Mouse (Mus musculus) urinary bladder, postnatal 25 days (tissue): ENCODE data around the gene Ubn2.
"Not testable (repeated sequence)": the region's sequence is repeated elsewhere in the genome, so short reads cannot be mapped to it uniquely, and the experiment has no call there.

Experiments
- DNase-seq: peaks from one replicate; pipeline ENCODE4 v3.0.0; 2022; ENCODE audit warnings: low spot score

The Ubn2 gene

DNA sequence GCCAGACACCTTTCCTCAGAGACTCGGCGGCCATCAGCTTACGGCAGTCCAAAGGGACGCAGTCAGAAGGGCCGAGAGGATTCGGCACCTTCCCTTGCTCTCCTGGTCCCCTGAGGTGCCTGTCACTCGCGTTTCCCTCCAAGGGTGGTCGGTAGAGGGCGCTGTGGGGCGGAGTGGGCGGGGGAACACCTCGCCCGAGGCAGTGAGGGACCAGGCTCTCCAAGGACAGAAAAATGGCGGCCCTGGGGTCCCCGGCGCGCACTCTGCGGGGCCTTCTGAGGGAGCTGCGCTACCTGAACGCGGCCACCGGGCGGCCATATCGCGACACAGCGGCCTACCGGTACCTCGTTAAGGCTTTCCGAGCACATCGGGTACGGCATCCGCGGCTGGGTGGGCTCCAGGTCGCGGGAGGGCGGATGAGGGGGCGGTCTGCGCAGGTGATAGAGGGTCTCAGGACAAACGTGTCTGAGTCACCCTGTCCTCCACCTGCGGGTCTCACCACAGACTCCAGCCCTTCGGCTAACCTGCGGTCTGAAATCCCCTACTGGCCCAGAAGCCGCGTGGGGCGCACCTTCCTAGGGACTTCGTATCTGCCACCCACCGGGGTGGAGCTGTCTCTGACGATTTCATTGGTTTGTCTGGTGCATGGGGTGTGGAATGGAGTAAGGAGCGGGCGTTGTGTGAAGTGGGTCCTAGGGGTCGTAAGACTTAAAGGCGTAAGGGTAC lies 101.1 kb downstream of the Ubn2 start:
- DNase-seq: peak; percentile 100

DNA sequence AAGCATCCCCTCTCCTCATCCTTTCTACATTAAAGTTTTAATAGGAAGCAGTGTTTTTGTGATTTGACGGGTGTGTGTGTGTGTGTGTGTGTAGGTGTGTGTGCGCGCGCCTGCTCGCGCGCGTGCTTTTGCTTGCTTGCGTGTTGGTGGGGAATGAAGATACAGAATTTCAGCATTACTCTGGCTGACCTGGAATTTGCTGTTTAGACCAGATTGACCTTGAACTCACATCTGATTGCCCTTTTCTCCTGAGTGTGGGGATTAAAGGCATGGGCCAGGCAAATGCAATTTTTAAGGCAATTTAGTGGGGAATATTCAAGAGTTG lies 101.6 kb downstream of the Ubn2 start:
- no peak for DNase-seq

DNA sequence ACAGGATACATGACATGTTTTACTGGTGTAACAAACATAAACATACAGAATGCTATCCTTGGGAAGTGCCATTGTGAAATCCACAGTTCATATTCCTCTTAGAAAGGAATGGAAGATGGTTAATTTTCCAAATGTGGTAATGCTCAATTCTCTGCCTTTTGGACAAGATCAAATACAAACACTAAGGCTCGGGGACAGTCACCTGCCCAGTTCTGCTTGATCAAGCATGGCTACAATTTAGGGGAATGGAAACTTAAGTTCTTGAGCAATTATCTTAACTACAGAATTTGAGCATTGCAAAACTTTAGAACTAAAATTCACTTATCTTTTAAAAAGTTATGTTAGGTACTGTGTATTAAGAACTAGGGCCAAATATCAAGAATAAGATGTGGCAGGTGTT lies 102.0 kb downstream of the Ubn2 start:
- no peak for DNase-seq

DNA sequence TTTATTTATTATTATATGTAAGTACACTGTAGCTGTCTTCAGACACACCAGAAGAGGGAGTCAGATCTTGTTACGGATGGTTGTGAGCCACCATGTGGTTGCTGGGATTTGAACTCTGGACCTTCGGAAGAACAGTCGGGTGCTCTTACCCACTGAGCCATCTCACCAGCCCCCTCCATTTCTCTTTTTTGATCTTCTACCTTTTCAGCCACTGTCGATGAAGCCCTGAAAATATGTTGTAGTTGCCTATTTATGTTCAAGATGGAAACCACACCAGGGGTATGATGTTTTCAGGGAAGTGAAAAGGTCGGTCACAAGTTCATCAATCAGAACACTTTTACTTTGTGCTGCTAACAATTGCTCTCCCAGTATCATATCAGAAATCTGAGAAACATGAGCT lies 110.4 kb downstream of the Ubn2 start:
- not testable (repeated sequence) for DNase-seq

GRCm38 (mm10) chr6:38547005-38547404 lies 113.3 kb downstream of the Ubn2 start:
- DNase-seq: not testable (repeated sequence)

DNA sequence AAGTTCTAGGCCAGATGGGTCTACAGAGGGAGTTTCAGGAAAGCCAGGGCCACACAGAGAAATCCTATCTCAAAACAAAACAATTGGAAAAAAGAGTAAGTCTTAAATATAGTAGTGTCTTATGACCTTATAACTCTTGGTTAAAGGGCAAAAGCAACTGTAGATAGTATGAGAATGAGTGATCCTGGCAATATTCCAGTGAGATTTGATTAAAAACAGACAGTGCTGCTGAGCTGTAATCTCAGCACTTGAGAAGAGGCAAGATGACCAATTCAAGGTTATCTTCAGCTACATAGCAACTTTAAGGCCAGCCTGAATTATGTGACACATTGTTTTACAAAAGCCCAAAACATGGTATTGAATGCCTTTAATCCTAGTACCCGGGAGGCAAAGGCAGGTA lies 114.0 kb downstream of the Ubn2 start:
- no peak for DNase-seq

DNA sequence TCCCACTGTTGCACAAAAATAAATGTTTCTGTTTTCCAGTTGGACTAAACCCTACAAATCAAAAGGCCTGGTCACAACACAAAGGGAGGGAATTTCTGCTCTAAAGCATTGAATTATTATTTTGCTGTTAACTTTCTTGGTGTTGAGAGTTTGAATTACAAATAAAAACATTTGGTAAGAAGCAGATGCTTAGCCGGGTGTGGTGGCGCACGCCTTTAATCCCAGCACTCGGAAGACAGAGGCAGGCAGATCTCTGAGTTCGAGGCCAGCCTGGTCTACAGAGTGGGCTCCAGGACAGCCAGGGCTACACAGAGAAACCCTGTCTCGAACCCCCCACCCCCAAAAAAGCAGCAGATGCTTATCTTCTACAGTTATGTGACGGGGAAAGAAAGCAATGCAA lies 114.8 kb downstream of the Ubn2 start:
- not testable (repeated sequence) for DNase-seq

- DNase-seq: not testable (repeated sequence)
These were observed 116.1 kb downstream of the Ubn2 start for GRCm38 (mm10) chr6:38549840-38550239.

DNA sequence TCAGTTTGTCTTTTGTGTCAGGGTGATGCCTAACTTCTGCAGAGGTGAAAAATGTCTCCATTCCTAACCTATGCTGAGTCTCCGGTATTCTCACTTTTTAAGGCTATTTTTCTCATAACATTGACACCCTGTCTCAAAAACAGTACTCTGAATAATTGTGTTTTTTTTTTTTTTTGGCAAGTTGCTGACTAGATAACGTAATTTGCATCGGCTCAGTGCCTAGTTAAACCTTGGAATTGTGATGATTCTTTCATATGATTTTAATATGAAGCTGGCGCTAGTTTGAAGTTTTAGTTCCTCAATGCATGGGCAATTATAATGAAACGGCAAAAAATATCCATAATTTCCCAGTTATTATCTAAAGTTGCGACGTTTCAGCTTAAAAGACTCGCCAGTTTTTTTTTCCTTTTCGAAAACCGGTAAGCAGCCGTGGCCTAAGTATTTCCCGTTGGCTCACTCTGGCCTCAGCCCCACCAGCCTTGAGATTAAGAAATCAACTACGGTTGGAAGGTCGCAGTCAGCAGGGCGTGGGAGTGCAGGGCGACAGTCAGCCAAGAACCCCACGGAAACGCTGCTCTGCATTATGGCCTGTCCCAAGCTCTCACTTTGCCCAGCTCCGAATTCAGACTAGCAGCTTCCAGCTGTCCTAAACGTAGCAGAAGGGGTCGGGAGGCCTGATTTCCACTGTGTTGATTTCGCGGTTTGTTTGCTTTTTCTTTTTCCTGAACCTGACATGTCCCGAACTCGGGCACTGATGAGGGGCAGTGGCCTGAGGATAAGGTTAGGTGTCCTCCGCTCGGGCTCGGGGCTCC lies 116.7 kb downstream of the Ubn2 start:
- DNase-seq: no peak

DNA sequence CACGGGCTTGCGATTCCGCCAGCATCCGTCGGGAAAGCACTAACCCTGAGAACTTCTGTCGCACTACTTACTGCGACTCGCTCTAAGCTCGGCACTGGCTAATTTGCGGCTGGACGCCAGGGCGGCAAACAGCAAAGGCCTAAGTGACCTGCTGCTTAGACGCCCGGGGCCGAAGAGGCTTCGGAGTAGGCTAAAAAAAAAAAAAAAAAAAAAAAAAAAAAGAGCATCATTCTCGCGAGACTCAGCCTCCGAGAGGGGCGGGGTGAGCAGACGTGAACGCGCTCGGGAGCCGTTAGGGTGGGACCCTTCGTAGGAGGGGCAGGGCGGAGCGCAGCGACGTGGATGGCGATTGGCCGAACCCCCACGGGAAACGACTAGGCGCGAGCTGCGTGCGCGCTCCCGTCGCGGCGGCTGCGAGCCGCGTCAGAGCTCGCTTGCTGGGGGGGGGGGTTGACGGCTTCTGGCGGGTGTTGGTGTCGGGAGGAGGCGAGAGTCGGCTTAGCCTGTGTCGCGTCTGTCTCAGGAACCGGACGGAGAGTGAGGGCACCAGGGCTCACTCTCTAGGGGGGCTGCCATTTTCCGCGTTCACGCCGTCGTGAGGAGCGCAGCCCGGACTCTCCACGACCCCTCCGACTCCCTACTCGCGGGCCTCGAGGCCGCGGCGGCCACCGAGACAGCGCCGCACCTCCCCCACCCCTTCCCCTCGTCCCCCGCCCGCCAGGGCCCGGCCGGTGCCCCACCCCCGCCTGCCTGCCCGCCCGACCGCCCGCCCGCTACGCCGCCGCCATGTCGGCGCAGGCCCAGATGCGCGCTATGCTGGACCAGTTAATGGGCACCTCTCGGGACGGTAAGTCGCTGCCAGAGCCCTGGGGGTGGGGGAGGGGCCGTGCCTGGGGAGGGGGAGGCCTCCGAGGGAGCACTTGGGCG lies 117.6 kb downstream of the Ubn2 start, which contains the start of gene Luc7l2:
TSS of gene Luc7l2 (plus strand) at position 273 of the 927 bp plus-strand sequence.
- DNase-seq: peak; percentile 87

DNA sequence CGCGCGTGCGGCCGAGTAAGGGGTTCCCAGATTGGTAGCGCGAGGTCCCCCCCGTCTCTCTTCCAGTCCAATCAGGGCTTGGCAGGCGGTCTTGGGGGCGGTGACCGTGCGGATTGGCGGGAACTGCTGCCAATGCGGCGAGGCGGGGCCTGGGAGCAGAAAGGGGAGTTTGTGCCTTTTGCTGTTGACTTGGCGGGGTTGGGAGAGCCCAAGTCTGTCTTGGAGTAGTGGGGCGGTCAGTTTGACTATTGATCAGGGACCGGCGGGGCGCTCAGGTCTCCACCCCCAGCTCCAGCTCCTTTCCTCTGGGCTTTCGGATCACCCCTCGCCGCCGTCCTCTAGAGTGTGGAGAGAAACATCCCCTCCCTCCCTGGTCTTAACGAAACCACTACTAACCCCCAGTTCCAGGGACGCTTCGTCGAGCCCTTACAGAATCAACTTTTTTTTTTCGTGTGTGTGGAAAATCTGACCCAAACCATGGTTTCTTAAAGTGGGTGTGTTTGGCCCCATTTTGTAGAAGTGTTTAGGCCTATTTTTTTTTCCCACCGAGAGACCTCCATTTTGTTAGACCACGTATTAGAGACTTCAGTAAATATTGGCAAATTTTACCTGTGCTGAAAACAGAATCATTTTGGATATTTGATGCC lies 118.4 kb downstream of the Ubn2 start:
- peak; percentile 96 for DNase-seq

DNA sequence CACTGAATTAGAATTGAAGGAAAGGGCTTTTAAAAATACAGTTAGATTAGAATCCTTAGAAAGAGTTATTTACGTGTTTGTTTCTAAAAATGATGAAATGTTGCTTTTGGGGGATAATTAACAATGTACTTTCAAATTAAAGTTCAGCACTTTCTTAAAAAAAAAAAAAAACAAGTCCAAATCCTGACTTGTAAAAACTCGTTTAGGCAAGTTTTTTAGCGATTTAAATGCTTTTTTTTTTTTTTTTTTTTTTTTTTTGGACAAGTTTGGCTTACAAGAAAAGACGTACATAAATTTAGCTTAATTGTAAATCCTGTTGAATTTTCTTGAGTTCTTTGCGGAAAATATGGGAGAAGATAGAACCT lies 118.9 kb downstream of the Ubn2 start:
- no peak for DNase-seq
